Mouse (Mus musculus) limb, embryonic 11.5 days (tissue): Measurements from ENCODE around the gene Pxdn. TPM values are rescaled to one million over a fixed set of nuclear protein-coding genes. Genes with fewer than 3 reads are reported as not detected.

ENCODE experiments used
- ATAC-seq: fragments of 200-750 bp; cut with Nextera tagmentation; 2 replicates; pipeline ENCODE4 v1.8.0; 2017; ENCODE audit warnings: low read depth; ENCODE audit not compliant: insufficient number of reproducible peaks, low FRiP score, low TSS enrichment
- DNase-seq: peaks from one replicate; pipeline ENCODE4 v3.0.0-alpha.2; 2015; ENCODE audit warnings: low spot score
- H3K27ac ChIP-seq: fragments of 300-500 bp; sonication (generic); replicated peaks from 2 replicates; pipeline ENCODE4 v1.5.1; 2014; ENCODE audit warnings: low read depth, mild to moderate bottlenecking, low read length
- H3K27me3 ChIP-seq: fragments of 300-500 bp; sonication (generic); 2 replicates; pipeline ENCODE4 v1.6.1; 2014; ENCODE audit warnings: mild to moderate bottlenecking, low read length, mixed read lengths; ENCODE audit not compliant: control insufficient read depth, insufficient read depth
- H3K36me3 ChIP-seq: fragments of 300-500 bp; sonication (generic); 2 replicates; pipeline ENCODE4 v1.6.1; 2014; ENCODE audit warnings: mild to moderate bottlenecking, low read length, moderate library complexity, mixed read lengths; ENCODE audit not compliant: control insufficient read depth, insufficient read depth
- H3K4me1 ChIP-seq: fragments of 300-500 bp; sonication (generic); 2 replicates; pipeline ENCODE4 v1.6.1; 2014; ENCODE audit warnings: low read length, mixed read lengths; ENCODE audit not compliant: control insufficient read depth, insufficient read depth
- H3K4me2 ChIP-seq: fragments of 300-500 bp; sonication (generic); 2 replicates; pipeline ENCODE4 v1.6.1; 2014; ENCODE audit warnings: low read depth, mild to moderate bottlenecking, moderate library complexity; ENCODE audit not compliant: severe bottlenecking
- H3K4me3 ChIP-seq: fragments of 300-500 bp; sonication (generic); 2 replicates; pipeline ENCODE4 v1.5.1; 2014; ENCODE audit warnings: low read depth, low read length
- H3K9ac ChIP-seq: fragments of 300-500 bp; sonication (generic); 2 replicates; pipeline ENCODE4 v1.6.1; 2014; ENCODE audit warnings: mild to moderate bottlenecking, low read length
- H3K9me3 ChIP-seq: fragments of 300-500 bp; sonication (generic); 2 replicates; pipeline ENCODE4 v1.6.1; 2016; ENCODE audit warnings: low read length; ENCODE audit not compliant: control insufficient read depth
- WGBS: fragments of 180-500 bp; shearing (Covaris S2); extraction: QIAGEN DNeasy Blood & Tissue Kit; methylation state at CpG from one replicate; pipeline ENCODE4 v1.1.7; 2014; 5-methylcytosine and 5-hydroxymethylcytosine counted together
- polyA plus RNA-seq: library from polyadenylated mRNA; unstranded; fragments of >200 nt; fragmentation: Nextera tagmentation; extraction: Ambion mirVana; gene quantifications from 2 replicates; pipeline ENCODE4 v1.2.1, GENCODE M21; 2014

The Pxdn gene
- polyA plus RNA-seq, 1 experiment from 2014 or later, result 134 TPM

- no peaks in the 10 kb centered on the region for H3K36me3 ChIP-seq
- DNase-seq (no peak), ATAC-seq (no peak)
- H3K4me1 ChIP-seq, result no peaks in the 10 kb centered on the region
- H3K9me3 ChIP-seq, result no peaks in the 10 kb centered on the region
- H3K27ac ChIP-seq, result no peak overlapping the region
- no peak overlapping the region for H3K9ac ChIP-seq
- no peak overlapping the region for H3K4me2 ChIP-seq
- H3K27me3 ChIP-seq, result no peaks in the 10 kb centered on the region
- WGBS, result 61% methylated on average over 1 of the region's 1 CpGs
- H3K4me3 ChIP-seq, result no peak overlapping the region
Measured at GRCm38 (mm10) chr12:30035406-30035805, 98.0 kb downstream of the Pxdn start.

GRCm38 (mm10) chr12:30035841-30036568 is 98.6 kb downstream of the Pxdn start:
- ATAC-seq, result no peak
- Histone ChIP-seq H3K9me3 (no peaks in the 10 kb centered on the region), H3K4me1 (no peaks in the 10 kb centered on the region), H3K27ac (no peak overlapping the region), H3K36me3 (no peaks in the 10 kb centered on the region), H3K4me2 (no peak overlapping the region), H3K9ac (no peak overlapping the region), H3K4me3 (no peak overlapping the region), H3K27me3 (no peaks in the 10 kb centered on the region)
- no peak for DNase-seq

- WGBS, result 86% methylated on average over 4 of the region's 4 CpGs
- no peak for DNase-seq
- no peaks in the 10 kb centered on the region for H3K9me3 ChIP-seq
- no peaks in the 10 kb centered on the region for H3K27me3 ChIP-seq
- H3K4me2 ChIP-seq, result no peak overlapping the region
- H3K4me3 ChIP-seq, result no peak overlapping the region
- no peak overlapping the region for H3K9ac ChIP-seq
- H3K4me1 ChIP-seq, result no peaks in the 10 kb centered on the region
- no peak for ATAC-seq
- H3K27ac ChIP-seq, result no peak overlapping the region
- no peaks in the 10 kb centered on the region for H3K36me3 ChIP-seq
Measured at GRCm38 (mm10) chr12:30036569-30037055, 99.2 kb downstream of the Pxdn start.

GRCm38 (mm10) chr12:30039565-30039964 is 102.2 kb downstream of the Pxdn start:
- H3K27ac ChIP-seq, result no peak overlapping the region
- DNase-seq (peak; percentile 63), ATAC-seq (0 out of 2 replicates have a peak, but pooled peaks have one; percentile 57)
- H3K36me3 ChIP-seq, result no peaks in the 10 kb centered on the region
- no peaks in the 10 kb centered on the region for H3K27me3 ChIP-seq
- H3K9me3 ChIP-seq, result no peaks in the 10 kb centered on the region
- H3K4me1 ChIP-seq, result no peaks in the 10 kb centered on the region
- H3K4me3 ChIP-seq, result no peak overlapping the region
- no peak overlapping the region for H3K4me2 ChIP-seq
- no peak overlapping the region for H3K9ac ChIP-seq
- 37% methylated on average over 4 of the region's 4 CpGs for WGBS

- WGBS, result 24% methylated on average over 4 of the region's 4 CpGs
- Histone ChIP-seq H3K4me3 (no peak overlapping the region), H3K4me2 (no peak overlapping the region), H3K9ac (no peak overlapping the region), H3K4me1 (no peaks in the 10 kb centered on the region), H3K9me3 (no peaks in the 10 kb centered on the region), H3K27me3 (no peaks in the 10 kb centered on the region), H3K36me3 (no peaks in the 10 kb centered on the region), H3K27ac (no peak overlapping the region)
- peak; percentile 70 for DNase-seq
- ATAC-seq, result no peak
Measured at GRCm38 (mm10) chr12:30040150-30040549, 102.7 kb downstream of the Pxdn start.

GRCm38 (mm10) chr12:30048848-30049247 is 111.4 kb downstream of the Pxdn start:
- Histone ChIP-seq H3K4me3 (no peak overlapping the region), H3K9me3 (no peaks in the 10 kb centered on the region), H3K4me1 (no peaks in the 10 kb centered on the region), H3K27ac (no peak overlapping the region), H3K36me3 (no peaks in the 10 kb centered on the region), H3K4me2 (no peak overlapping the region), H3K9ac (no peak overlapping the region), H3K27me3 (no peaks in the 10 kb centered on the region)
- ATAC-seq (no peak), DNase-seq (no peak)
- 86% methylated on average over 5 of the region's 6 CpGs for WGBS

- Histone ChIP-seq H3K27ac (no peak overlapping the region), H3K9ac (no peak overlapping the region), H3K9me3 (no peaks in the 10 kb centered on the region), H3K27me3 (no peaks in the 10 kb centered on the region), H3K4me2 (no peak overlapping the region), H3K4me1 (no peaks in the 10 kb centered on the region), H3K4me3 (no peak overlapping the region), H3K36me3 (no peaks in the 10 kb centered on the region)
- 84% methylated on average over 9 of the region's 9 CpGs for WGBS
- ATAC-seq, result no peak
- no peak for DNase-seq
Measured at GRCm38 (mm10) chr12:30049818-30050217, 112.4 kb downstream of the Pxdn start.

GRCm38 (mm10) chr12:30050235-30050634 is 112.8 kb downstream of the Pxdn start:
- DNase-seq (peak; percentile 78), ATAC-seq (no peak)
- Histone ChIP-seq H3K36me3 (no peaks in the 10 kb centered on the region), H3K9me3 (no peaks in the 10 kb centered on the region), H3K4me1 (no peaks in the 10 kb centered on the region), H3K9ac (no peak overlapping the region), H3K4me2 (no peak overlapping the region), H3K4me3 (no peak overlapping the region), H3K27ac (no peak overlapping the region), H3K27me3 (no peaks in the 10 kb centered on the region)
- WGBS, result 18% methylated on average over 4 of the region's 4 CpGs
